Mouse (Mus musculus): ENCODE results near the gene Cpne4. TPM values are rescaled to one million over a fixed set of nuclear protein-coding genes. Genes with fewer than 3 reads are reported as not detected.
A peak's percentile ranks its signal among the peaks of the same experiment; 100 is the strongest.

Cpne4 gene
- total and polyA plus RNA-seq, 3 experiments, result not detected

- H3K4me3 ChIP-seq (replicated peaks in 1 of 3; ENCODE audit: low read depth in 2 of 3, low read length in 2 of 3, poor library complexity in 1 of 3), result peak overlapping the region in 1 of 3 experiments; percentile 33
- H3K27me3 ChIP-seq (replicated peaks), result no peaks in the 10 kb centered on the region
- no peak overlapping the region for H3K9ac ChIP-seq (ENCODE audit: insufficient read depth, low read depth)
- no peaks in the 10 kb centered on the region for H3K79me2 ChIP-seq (replicated peaks; ENCODE audit: control insufficient read depth, extremely low read depth, insufficient read depth, poor library complexity, severe bottlenecking)
- in situ Hi-C loops (cut with MboI; ENCODE audit: low pct_ligation_motif_present, low pct_unique_long_range_greater_than_20kb, low sequenced_read_pairs), result no loop called here
- dilution Hi-C loops (cut with MboI; ENCODE audit: extremely low pct_ligation_motif_present, extremely low pct_unique_long_range_greater_than_20kb, low sequenced_read_pairs), result no loop called here
- H3K9me3 ChIP-seq (replicated peaks; ENCODE audit: low read length), result no peaks in the 10 kb centered on the region
- TF ChIP-seq MEF2A (IDR thresholded peaks at IDR 0.05; ENCODE audit: borderline replicate concordance, low read depth, low read length) (no peak), ZC3H11A (IDR thresholded peaks at IDR 0.05; ENCODE audit: low read depth, low read length) (no peak), JUN (IDR thresholded peaks at IDR 0.05; ENCODE audit: insufficient read depth, low read depth, low read length) (no peak), HCFC1 (IDR thresholded peaks at IDR 0.05; ENCODE audit: low read depth, low read length) (no peak), MAFK (IDR thresholded peaks at IDR 0.05; ENCODE audit: insufficient replicate concordance, low read length) (no peak), JUND (conservative IDR thresholded peaks at IDR 0.05; ENCODE audit: low read depth, low read length) (no peak; the same call in 1 of the 2 replicates), PAX5 (IDR thresholded peaks at IDR 0.05; ENCODE audit: low read length) (no peak), SIN3A (IDR thresholded peaks at IDR 0.05; ENCODE audit: low read length) (no peak), BHLHE40 (IDR thresholded peaks at IDR 0.05; ENCODE audit: low read depth, low read length) (no peak), TBP (conservative IDR thresholded peaks at IDR 0.05; ENCODE audit: low read depth, low read length) (no peak), GABPA (IDR thresholded peaks at IDR 0.05; ENCODE audit: insufficient replicate concordance, low read depth, low read length) (no peak), SMC3 (IDR thresholded peaks at IDR 0.05; ENCODE audit: low read depth, low read length) (no peak), UBTF (IDR thresholded peaks at IDR 0.05; ENCODE audit: low read depth, low read length) (no peak)
- no peak overlapping the region for H3K27ac ChIP-seq (ENCODE audit: insufficient read depth, low read depth)
- H3K4me2 ChIP-seq (ENCODE audit: insufficient read depth, low read depth, poor library complexity, severe bottlenecking), result no peak overlapping the region
- H3K36me3 ChIP-seq (replicated peaks in 1 of 2; ENCODE audit: control insufficient read depth in 1 of 2, insufficient read depth in 1 of 2, low read length in 1 of 2), result no peaks in the 10 kb centered on the region
- peak; percentile 60 for DNase-seq (ENCODE audit: extremely low read depth)
- H3K4me1 ChIP-seq (ENCODE audit: control insufficient read depth in 1 of 2, insufficient read depth in 2 of 2), result peaks cover 21 to 58% of the 10 kb centered on the region in 2 experiments
Measured at GRCm38 (mm10) chr9:104872586-104872985, 325.5 kb downstream of the Cpne4 start.

- in situ Hi-C loops (cut with MboI; ENCODE audit: low pct_ligation_motif_present, low pct_unique_long_range_greater_than_20kb, low sequenced_read_pairs), result no loop called here
- no peaks in the 10 kb centered on the region for H3K36me3 ChIP-seq (replicated peaks in 1 of 2; ENCODE audit: control insufficient read depth in 1 of 2, insufficient read depth in 1 of 2, low read length in 1 of 2)
Measured at GRCm38 (mm10) chr9:104874157-104874556, 327.1 kb downstream of the Cpne4 start.

More at GRCm38 (mm10) chr9:104874157-104874556, 327.1 kb downstream of the Cpne4 start:
- Histone ChIP-seq H3K79me2 (replicated peaks; ENCODE audit: control insufficient read depth, extremely low read depth, insufficient read depth, poor library complexity, severe bottlenecking) (no peaks in the 10 kb centered on the region), H3K4me2 (ENCODE audit: insufficient read depth, low read depth, poor library complexity, severe bottlenecking) (peak overlapping the region; percentile 70), H3K4me3 (replicated peaks in 1 of 3; ENCODE audit: low read depth in 2 of 3, low read length in 2 of 3, poor library complexity in 1 of 3) (no peak overlapping the region), H3K9ac (ENCODE audit: insufficient read depth, low read depth) (peak overlapping the region; percentile 8; the same call in 1 of the 2 replicates), H3K27me3 (replicated peaks) (no peaks in the 10 kb centered on the region), H3K9me3 (replicated peaks; ENCODE audit: low read length) (no peaks in the 10 kb centered on the region), H3K4me1 (ENCODE audit: control insufficient read depth in 1 of 2, insufficient read depth in 2 of 2) (peaks cover 32 to 71% of the 10 kb centered on the region in 2 experiments), H3K27ac (ENCODE audit: insufficient read depth, low read depth) (peak overlapping the region; percentile 37; the same call in 1 of the 2 replicates)
- peak; percentile 54 for DNase-seq (ENCODE audit: extremely low read depth)
- dilution Hi-C loops (cut with MboI; ENCODE audit: extremely low pct_ligation_motif_present, extremely low pct_unique_long_range_greater_than_20kb, low sequenced_read_pairs), result no loop called here
- peak; percentile 70 for TF ChIP-seq ELF1 (IDR thresholded peaks at IDR 0.05; ENCODE audit: low read depth, low read length)
- peak; percentile 8; the same call in 1 of the 2 replicates for TF ChIP-seq HCFC1 (IDR thresholded peaks at IDR 0.05; ENCODE audit: low read depth, low read length)
- no peak for TF ChIP-seq ZKSCAN1 (IDR thresholded peaks at IDR 0.05; ENCODE audit: borderline replicate concordance, low read depth, low read length)
- 0 out of 2 replicates have a peak, but pooled peaks have one; percentile 13 for TF ChIP-seq TCF12 (IDR thresholded peaks at IDR 0.05; ENCODE audit: low read depth, low read length)
- TF ChIP-seq NELFE (IDR thresholded peaks at IDR 0.05; ENCODE audit: low read depth, low read length), result no peak
- TF ChIP-seq CTCF (conservative IDR thresholded peaks at IDR 0.05 in 1 of 2, IDR thresholded peaks at IDR 0.05 in 1 of 2; ENCODE audit: low read depth in 2 of 2, low read length in 2 of 2), result no peak
- no peak for TF ChIP-seq GABPA (IDR thresholded peaks at IDR 0.05; ENCODE audit: insufficient replicate concordance, low read depth, low read length)
- peak; percentile 63 for TF ChIP-seq BHLHE40 (IDR thresholded peaks at IDR 0.05; ENCODE audit: low read depth, low read length)
- no peak for TF ChIP-seq USF2 (conservative IDR thresholded peaks at IDR 0.05; ENCODE audit: low read depth, low read length)
- no peak for TF ChIP-seq CHD1 (IDR thresholded peaks at IDR 0.05; ENCODE audit: low read depth, low read length)
- TF ChIP-seq CHD2 (IDR thresholded peaks at IDR 0.05; ENCODE audit: low read length), result no peak
- TF ChIP-seq ZMIZ1 (IDR thresholded peaks at IDR 0.05; ENCODE audit: low read depth, low read length), result no peak
- TF ChIP-seq POLR2AphosphoS2 (IDR thresholded peaks at IDR 0.05; ENCODE audit: low read depth, low read length), result no peak
- peak; percentile 46; the same call in 1 of the 2 replicates for TF ChIP-seq MEF2A (IDR thresholded peaks at IDR 0.05; ENCODE audit: borderline replicate concordance, low read depth, low read length)
- TF ChIP-seq JUND (conservative IDR thresholded peaks at IDR 0.05; ENCODE audit: low read depth, low read length), result no peak
- TF ChIP-seq JUN (IDR thresholded peaks at IDR 0.05; ENCODE audit: insufficient read depth, low read depth, low read length), result no peak
- no peak for TF ChIP-seq SMC3 (IDR thresholded peaks at IDR 0.05; ENCODE audit: low read depth, low read length)
- no peak for TF ChIP-seq MYC (IDR thresholded peaks at IDR 0.05; ENCODE audit: low read depth, low read length)
- TF ChIP-seq PAX5 (IDR thresholded peaks at IDR 0.05; ENCODE audit: low read length), result no peak
- no peak for TF ChIP-seq POLR2A (IDR thresholded peaks at IDR 0.05; ENCODE audit: low read depth, low read length)
- no peak for TF ChIP-seq MAZ (IDR thresholded peaks at IDR 0.05; ENCODE audit: low read depth, low read length)
- TF ChIP-seq ZNF384 (IDR thresholded peaks at IDR 0.05; ENCODE audit: low read depth, low read length), result no peak
- TF ChIP-seq MAX (IDR thresholded peaks at IDR 0.05; ENCODE audit: low read length), result no peak
- TF ChIP-seq ETS1 (conservative IDR thresholded peaks at IDR 0.05; ENCODE audit: low read depth, low read length), result no peak
